Mouse (Mus musculus): ENCODE data around the gene Acvrl1. TPM values are rescaled to one million over a fixed set of nuclear protein-coding genes. Genes with fewer than 3 reads are reported as not detected.
A peak's percentile ranks its signal among the peaks of the same experiment; 100 is the strongest.

Gene Acvrl1
- 1.5 and 2.0 TPM in 2 replicates for polyA plus RNA-seq (2014; fragmentation: Nextera tagmentation; extraction: Ambion mirVana)

GRCm38 (mm10) chr15:101128181-101129089 is at the start of gene Acvrl1:
Gene Acvrl1, plus strand, starts transcription at chr15:101128522.
- Histone ChIP-seq H3K4me2 (peak within 1 kb of the TSS; percentile 86), H3K27ac (ENCODE audit: low read depth, low read length) (no peak within 1 kb of the TSS), H3K36me3 (ENCODE audit: control insufficient read depth, insufficient read depth, low read length) (no peaks in the 10 kb centered on the region), H3K4me3 (ENCODE audit: low read depth, low read length) (peak within 1 kb of the TSS; percentile 47), H3K27me3 (ENCODE audit: control insufficient read depth, insufficient read depth, low read length) (peaks cover 34% of the 10 kb centered on the region), H3K9me3 (replicated peaks; ENCODE audit: control insufficient read depth, low read length) (no peaks in the 10 kb centered on the region), H3K4me1 (ENCODE audit: control insufficient read depth, insufficient read depth, low read length) (peaks cover 29% of the 10 kb centered on the region), H3K9ac (ENCODE audit: low read depth, low read length) (peak within 1 kb of the TSS; percentile 73)
- ATAC-seq (replicated peaks; ENCODE audit: insufficient number of reproducible peaks, low FRiP score, low TSS enrichment): peak; percentile 40
- WGBS (ENCODE audit: insufficient replicate concordance): 4% methylated on average over 46 of the region's 46 CpGs

GRCm38 (mm10) chr15:101078731-101079156 is 49.6 kb upstream of the Acvrl1 start:
- Histone ChIP-seq H3K4me1 (ENCODE audit: control insufficient read depth, insufficient read depth, low read length) (peaks cover 25% of the 10 kb centered on the region), H3K9ac (ENCODE audit: low read depth, low read length) (peak overlapping the region; percentile 85), H3K4me2 (peak overlapping the region; percentile 94), H3K4me3 (ENCODE audit: low read depth, low read length) (peak overlapping the region; percentile 88), H3K27me3 (ENCODE audit: control insufficient read depth, insufficient read depth, low read length) (peaks cover 15% of the 10 kb centered on the region), H3K9me3 (replicated peaks; ENCODE audit: control insufficient read depth, low read length) (no peaks in the 10 kb centered on the region), H3K36me3 (ENCODE audit: control insufficient read depth, insufficient read depth, low read length) (no peaks in the 10 kb centered on the region), H3K27ac (ENCODE audit: low read depth, low read length) (peak overlapping the region; percentile 78)
- WGBS (ENCODE audit: insufficient replicate concordance): under 1% methylated on average over 26 of the region's 30 CpGs
- ATAC-seq (replicated peaks; ENCODE audit: insufficient number of reproducible peaks, low FRiP score, low TSS enrichment): peak; percentile 72

- Histone ChIP-seq H3K36me3 (ENCODE audit: control insufficient read depth, insufficient read depth, low read length) (no peaks in the 10 kb centered on the region), H3K9me3 (replicated peaks; ENCODE audit: control insufficient read depth, low read length) (no peaks in the 10 kb centered on the region), H3K4me2 (no peak overlapping the region), H3K9ac (ENCODE audit: low read depth, low read length) (no peak overlapping the region), H3K4me3 (ENCODE audit: low read depth, low read length) (no peak overlapping the region), H3K4me1 (ENCODE audit: control insufficient read depth, insufficient read depth, low read length) (peaks cover 25% of the 10 kb centered on the region), H3K27ac (ENCODE audit: low read depth, low read length) (no peak overlapping the region), H3K27me3 (ENCODE audit: control insufficient read depth, insufficient read depth, low read length) (peaks cover 15% of the 10 kb centered on the region)
- WGBS (ENCODE audit: insufficient replicate concordance): 82% methylated on average over 9 of the region's 9 CpGs
- ATAC-seq (replicated peaks; ENCODE audit: insufficient number of reproducible peaks, low FRiP score, low TSS enrichment): no peak
Measured at GRCm38 (mm10) chr15:101080031-101080520, 48.2 kb upstream of the Acvrl1 start.

- Histone ChIP-seq H3K4me3 (ENCODE audit: low read depth, low read length) (no peak overlapping the region), H3K27me3 (ENCODE audit: control insufficient read depth, insufficient read depth, low read length) (peaks cover 13% of the 10 kb centered on the region), H3K36me3 (ENCODE audit: control insufficient read depth, insufficient read depth, low read length) (no peaks in the 10 kb centered on the region), H3K9ac (ENCODE audit: low read depth, low read length) (no peak overlapping the region), H3K27ac (ENCODE audit: low read depth, low read length) (no peak overlapping the region), H3K9me3 (replicated peaks; ENCODE audit: control insufficient read depth, low read length) (no peaks in the 10 kb centered on the region), H3K4me1 (ENCODE audit: control insufficient read depth, insufficient read depth, low read length) (peaks cover 20% of the 10 kb centered on the region), H3K4me2 (no peak overlapping the region)
- no peak for ATAC-seq (replicated peaks; ENCODE audit: insufficient number of reproducible peaks, low FRiP score, low TSS enrichment)
- 73% methylated on average over 7 of the region's 7 CpGs for WGBS (ENCODE audit: insufficient replicate concordance)
Measured at GRCm38 (mm10) chr15:101081035-101081548, 47.2 kb upstream of the Acvrl1 start.

- Histone ChIP-seq H3K9me3 (replicated peaks; ENCODE audit: control insufficient read depth, low read length) (no peaks in the 10 kb centered on the region), H3K27ac (ENCODE audit: low read depth, low read length) (no peak overlapping the region), H3K4me1 (ENCODE audit: control insufficient read depth, insufficient read depth, low read length) (peaks cover 9% of the 10 kb centered on the region), H3K36me3 (ENCODE audit: control insufficient read depth, insufficient read depth, low read length) (no peaks in the 10 kb centered on the region), H3K4me3 (ENCODE audit: low read depth, low read length) (no peak overlapping the region), H3K27me3 (ENCODE audit: control insufficient read depth, insufficient read depth, low read length) (peaks cover 6% of the 10 kb centered on the region), H3K4me2 (no peak overlapping the region), H3K9ac (ENCODE audit: low read depth, low read length) (no peak overlapping the region)
- ATAC-seq (replicated peaks; ENCODE audit: insufficient number of reproducible peaks, low FRiP score, low TSS enrichment): no peak
- 53% methylated on average over 4 of the region's 4 CpGs for WGBS (ENCODE audit: insufficient replicate concordance)
Measured at GRCm38 (mm10) chr15:101082236-101082635, 46.1 kb upstream of the Acvrl1 start.

- no peaks in the 10 kb centered on the region for H3K9me3 ChIP-seq (replicated peaks; ENCODE audit: control insufficient read depth, low read length)
- no peak overlapping the region for H3K4me2 ChIP-seq
- no peaks in the 10 kb centered on the region for H3K27me3 ChIP-seq (ENCODE audit: control insufficient read depth, insufficient read depth, low read length)
- no peak overlapping the region for H3K27ac ChIP-seq (ENCODE audit: low read depth, low read length)
- 64% methylated on average over 10 of the region's 10 CpGs for WGBS (ENCODE audit: insufficient replicate concordance)
- ATAC-seq (replicated peaks; ENCODE audit: insufficient number of reproducible peaks, low FRiP score, low TSS enrichment): no peak
- no peaks in the 10 kb centered on the region for H3K36me3 ChIP-seq (ENCODE audit: control insufficient read depth, insufficient read depth, low read length)
- H3K4me3 ChIP-seq (ENCODE audit: low read depth, low read length): no peak overlapping the region
- no peak overlapping the region for H3K9ac ChIP-seq (ENCODE audit: low read depth, low read length)
- H3K4me1 ChIP-seq (ENCODE audit: control insufficient read depth, insufficient read depth, low read length): peaks cover 4% of the 10 kb centered on the region; the same call in 1 of the 2 replicates
Measured at GRCm38 (mm10) chr15:101084499-101084898, 43.8 kb upstream of the Acvrl1 start.

- H3K9ac ChIP-seq (ENCODE audit: low read depth, low read length): no peak overlapping the region
- no peaks in the 10 kb centered on the region for H3K9me3 ChIP-seq (replicated peaks; ENCODE audit: control insufficient read depth, low read length)
- 76% methylated on average over 9 of the region's 9 CpGs for WGBS (ENCODE audit: insufficient replicate concordance)
Measured at GRCm38 (mm10) chr15:101086451-101086850, 41.9 kb upstream of the Acvrl1 start.

GRCm38 (mm10) chr15:101086956-101087355 is 41.4 kb upstream of the Acvrl1 start:
- H3K27ac ChIP-seq (ENCODE audit: low read depth, low read length): no peak overlapping the region
- H3K4me2 ChIP-seq: no peak overlapping the region
- WGBS (ENCODE audit: insufficient replicate concordance): 63% methylated on average over 3 of the region's 3 CpGs
- H3K36me3 ChIP-seq (ENCODE audit: control insufficient read depth, insufficient read depth, low read length): no peaks in the 10 kb centered on the region
- H3K9ac ChIP-seq (ENCODE audit: low read depth, low read length): no peak overlapping the region
- H3K27me3 ChIP-seq (ENCODE audit: control insufficient read depth, insufficient read depth, low read length): no peaks in the 10 kb centered on the region
- no peak overlapping the region for H3K4me3 ChIP-seq (ENCODE audit: low read depth, low read length)
- peaks cover 4% of the 10 kb centered on the region; the same call in 1 of the 2 replicates for H3K4me1 ChIP-seq (ENCODE audit: control insufficient read depth, insufficient read depth, low read length)
- ATAC-seq (replicated peaks; ENCODE audit: insufficient number of reproducible peaks, low FRiP score, low TSS enrichment): no peak
- no peaks in the 10 kb centered on the region for H3K9me3 ChIP-seq (replicated peaks; ENCODE audit: control insufficient read depth, low read length)

More at GRCm38 (mm10) chr15:101086451-101086850, 41.9 kb upstream of the Acvrl1 start:
- Histone ChIP-seq H3K4me2 (no peak overlapping the region), H3K36me3 (ENCODE audit: control insufficient read depth, insufficient read depth, low read length) (no peaks in the 10 kb centered on the region), H3K4me1 (ENCODE audit: control insufficient read depth, insufficient read depth, low read length) (peaks cover 4% of the 10 kb centered on the region; the same call in 1 of the 2 replicates), H3K27ac (ENCODE audit: low read depth, low read length) (no peak overlapping the region), H3K4me3 (ENCODE audit: low read depth, low read length) (no peak overlapping the region), H3K27me3 (ENCODE audit: control insufficient read depth, insufficient read depth, low read length) (no peaks in the 10 kb centered on the region)
- ATAC-seq (replicated peaks; ENCODE audit: insufficient number of reproducible peaks, low FRiP score, low TSS enrichment): no peak

Measured in heart, embryonic 11.5 days (tissue).